Mouse (Mus musculus) olfactory bulb, adult 2 months (tissue): ENCODE measurements around the gene Mta1. TPM values are rescaled to one million over a fixed set of nuclear protein-coding genes. Genes with fewer than 3 reads are reported as not detected.
A peak's percentile ranks its signal among the peaks of the same experiment; 100 is the strongest.

Experiments
- H3K27ac ChIP-seq: fragments of 200-500 bp; 2 replicates; pipeline ENCODE4 v1.5.1; 2012; ENCODE audit warnings: low read depth, low read length; ENCODE audit not compliant: insufficient read depth
- H3K4me1 ChIP-seq: fragments of 200-500 bp; 2 replicates; pipeline ENCODE4 v1.6.1; 2012; ENCODE audit warnings: low read length; ENCODE audit not compliant: control insufficient read depth, insufficient read depth
- H3K4me3 ChIP-seq: fragments of 200-500 bp; 2 replicates; pipeline ENCODE4 v1.5.1; 2012; ENCODE audit warnings: mild to moderate bottlenecking, low read depth, low read length, moderate library complexity; ENCODE audit not compliant: insufficient read depth
- CTCF ChIP-seq: fragments of 200-500 bp; IDR thresholded peaks from 2 replicates; pipeline ENCODE4 v1.5.1; 2012; ENCODE audit warnings: low read depth, mild to moderate bottlenecking, low read length, moderate library complexity; ENCODE audit not compliant: insufficient read depth
- POLR2A ChIP-seq: fragments of 200-500 bp; IDR thresholded peaks from 2 replicates; pipeline ENCODE4 v1.6.1; 2012; ENCODE audit warnings: mild to moderate bottlenecking, low read depth, low read length, moderate library complexity; ENCODE audit not compliant: insufficient read depth
- WGBS: fragments of 180-500 bp; shearing (Covaris S2); methylation state at CpG from one replicate; pipeline ENCODE4 v1.1.7; 2018; 5-methylcytosine and 5-hydroxymethylcytosine counted together
- polyA plus RNA-seq: library from polyadenylated mRNA; stranded (reverse); fragments of >200 nt; gene quantifications from 2 replicates; pipeline ENCODE4 v1.2.4, GENCODE M21; 2012; ENCODE audit warnings: low replicate concordance; ENCODE audit not compliant: missing spikeins, insufficient read depth, insufficient read length

Mta1 gene
- polyA plus RNA-seq, 1 experiment = not detected

DNA sequence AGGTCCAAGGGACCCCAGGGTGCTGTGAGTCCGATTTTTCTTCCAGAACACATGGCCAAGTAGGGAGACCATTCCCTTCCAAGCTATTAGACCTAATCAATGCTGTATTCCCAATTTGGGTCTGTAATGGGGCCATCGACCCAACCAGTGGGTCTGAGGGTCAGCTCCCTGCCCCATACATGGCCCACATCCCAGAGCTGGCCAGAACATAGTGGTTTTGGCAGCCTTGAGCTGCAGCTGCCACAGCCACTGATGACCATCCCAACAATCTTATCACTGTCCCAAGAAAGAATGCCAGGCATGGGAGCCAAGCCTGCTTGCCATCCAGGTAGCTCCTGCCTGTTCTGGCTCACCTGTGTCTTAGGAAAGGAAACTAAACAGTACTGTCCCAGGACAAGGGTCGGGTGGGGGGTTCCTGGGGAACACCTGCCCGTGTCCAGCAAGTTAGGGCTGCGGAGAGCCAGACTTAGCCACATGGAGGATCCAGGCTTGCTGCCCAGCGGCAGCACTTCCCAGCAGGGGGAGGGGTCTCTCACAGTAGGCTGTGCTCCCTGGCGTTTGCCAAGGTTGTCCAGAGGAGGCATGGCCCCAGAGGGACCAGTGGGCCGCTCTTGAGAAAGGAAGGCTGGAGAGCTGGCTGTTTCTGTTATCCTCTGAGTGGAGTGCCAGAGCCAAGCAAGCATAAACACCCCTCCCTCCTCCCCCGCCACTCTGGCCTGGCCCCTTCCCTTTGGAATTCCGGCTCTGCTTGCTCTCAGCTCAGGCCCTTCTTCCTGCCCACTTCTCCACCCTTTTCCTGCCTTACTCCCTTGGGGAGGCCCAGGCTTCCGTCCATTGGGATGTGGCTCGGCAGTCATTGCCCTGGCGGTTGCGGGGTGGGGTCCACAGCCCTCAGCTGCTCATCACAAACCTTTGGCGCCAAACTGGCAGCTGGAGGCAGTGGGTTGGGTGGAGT lies 44.2 kb downstream of the Mta1 start:
- TF ChIP-seq POLR2A = no peak
- no peak for TF ChIP-seq CTCF
- WGBS = 31% methylated on average over 15 of the region's 15 CpGs
- peak overlapping the region; percentile 78 for H3K4me3 ChIP-seq
- peaks cover 74% of the 10 kb centered on the region for H3K4me1 ChIP-seq
- H3K27ac ChIP-seq = peak overlapping the region; percentile 43

GRCm38 (mm10) chr12:113143164-113143563 lies 45.1 kb downstream of the Mta1 start:
- Histone ChIP-seq H3K4me3 (0 out of 2 replicates have a peak overlapping the region, but pooled peaks have one; percentile 20), H3K27ac (peak overlapping the region; percentile 43), H3K4me1 (peaks cover 71% of the 10 kb centered on the region)
- no peak for TF ChIP-seq POLR2A
- TF ChIP-seq CTCF = no peak
- WGBS = 64% methylated on average over 7 of the region's 7 CpGs

- no peak overlapping the region for H3K4me3 ChIP-seq
- peaks cover 61% of the 10 kb centered on the region for H3K4me1 ChIP-seq
- TF ChIP-seq POLR2A (no peak), CTCF (0 out of 2 replicates have a peak, but pooled peaks have one; percentile 47)
- no peak overlapping the region for H3K27ac ChIP-seq
- WGBS = 85% methylated on average over 20 of the region's 20 CpGs
These were observed 46.1 kb downstream of the Mta1 start for GRCm38 (mm10) chr12:113144001-113144756.

GRCm38 (mm10) chr12:113144886-113145285 lies 46.8 kb downstream of the Mta1 start:
- Histone ChIP-seq H3K4me3 (no peak overlapping the region), H3K4me1 (peaks cover 54% of the 10 kb centered on the region), H3K27ac (no peak overlapping the region)
- TF ChIP-seq CTCF (no peak), POLR2A (no peak)
- 91% methylated on average over 16 of the region's 16 CpGs for WGBS

DNA sequence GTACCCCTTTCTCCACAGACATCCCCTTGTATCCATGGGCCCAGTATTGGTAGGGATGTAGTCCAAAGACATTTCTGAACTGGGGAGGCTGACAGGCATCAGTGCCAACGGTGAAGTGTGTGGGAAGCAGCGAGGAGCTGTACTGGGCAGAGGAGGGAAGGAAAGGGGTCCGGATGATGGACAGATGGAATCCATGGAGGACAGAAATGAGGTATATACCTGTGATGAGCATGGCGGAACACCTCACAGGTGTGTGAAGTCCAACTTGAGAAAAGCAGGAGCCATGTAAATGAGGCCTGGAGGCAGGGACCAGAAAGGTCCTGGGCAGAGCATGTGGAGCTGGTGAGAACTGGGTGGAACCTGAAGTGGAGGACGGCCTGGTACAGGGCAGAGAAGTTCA lies 47.5 kb downstream of the Mta1 start:
- H3K4me1 ChIP-seq = peaks cover 52% of the 10 kb centered on the region
- no peak overlapping the region for H3K27ac ChIP-seq
- H3K4me3 ChIP-seq = no peak overlapping the region
- 84% methylated on average over 5 of the region's 5 CpGs for WGBS
- no peak for TF ChIP-seq POLR2A
- no peak for TF ChIP-seq CTCF

DNA sequence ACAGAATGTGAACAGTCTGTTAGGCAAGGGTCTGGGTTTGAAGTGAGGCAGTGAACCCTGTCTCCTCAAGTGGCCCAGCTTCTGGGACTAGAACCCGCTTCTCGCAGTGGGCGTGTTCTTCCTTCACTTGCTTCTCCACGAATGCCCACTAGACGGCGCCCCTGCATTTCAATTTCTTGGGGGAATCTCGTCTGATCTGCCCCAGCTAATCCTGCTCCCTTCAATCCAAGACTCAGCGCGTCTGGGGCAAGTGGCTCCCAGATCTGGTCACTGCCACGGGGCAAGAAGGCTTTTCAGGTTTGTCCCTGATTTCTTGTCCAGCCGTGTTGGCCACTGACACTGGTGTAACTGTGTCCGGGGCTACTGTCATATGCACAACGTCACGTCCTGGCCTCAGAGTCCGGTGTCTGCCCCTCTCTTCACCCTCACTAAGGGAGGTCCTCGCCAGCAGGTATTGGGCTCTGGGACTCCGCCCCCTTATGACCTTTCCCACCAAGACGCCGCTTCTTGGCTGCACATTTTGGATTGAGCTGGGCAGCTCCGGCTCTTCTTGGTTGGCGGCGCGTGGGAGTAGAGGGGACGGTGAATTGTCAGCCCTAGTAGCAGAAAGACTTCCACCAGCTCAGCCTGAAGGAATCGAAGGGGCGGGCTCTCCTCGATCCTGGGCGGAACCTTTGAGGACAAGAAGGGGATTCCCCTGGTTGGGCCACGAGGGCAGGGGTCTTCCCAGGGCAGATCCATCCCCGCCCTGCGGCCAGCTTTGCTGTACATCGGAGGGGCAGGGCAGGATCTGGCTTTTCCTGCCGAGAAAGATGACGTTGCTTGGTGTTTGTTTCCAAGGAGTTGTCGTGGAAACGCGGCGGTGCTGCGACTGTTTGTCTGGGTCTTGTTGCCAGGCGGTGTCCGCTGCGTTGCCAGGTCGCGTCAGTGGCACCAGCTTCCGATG lies 48.3 kb downstream of the Mta1 start, which contains the start of gene Crip1:
Gene Crip1, plus strand, starts transcription at position 205 of the 946 bp plus-strand sequence.
- Histone ChIP-seq H3K4me3 (peak within 1 kb of the TSS; percentile 5; the same call in 1 of the 2 replicates), H3K27ac (no peak within 1 kb of the TSS), H3K4me1 (peaks cover 46% of the 10 kb centered on the region)
- TF ChIP-seq POLR2A = no peak
- peak; percentile 55; the same call in 1 of the 2 replicates for TF ChIP-seq CTCF
- 18% methylated on average over 45 of the region's 45 CpGs for WGBS

DNA sequence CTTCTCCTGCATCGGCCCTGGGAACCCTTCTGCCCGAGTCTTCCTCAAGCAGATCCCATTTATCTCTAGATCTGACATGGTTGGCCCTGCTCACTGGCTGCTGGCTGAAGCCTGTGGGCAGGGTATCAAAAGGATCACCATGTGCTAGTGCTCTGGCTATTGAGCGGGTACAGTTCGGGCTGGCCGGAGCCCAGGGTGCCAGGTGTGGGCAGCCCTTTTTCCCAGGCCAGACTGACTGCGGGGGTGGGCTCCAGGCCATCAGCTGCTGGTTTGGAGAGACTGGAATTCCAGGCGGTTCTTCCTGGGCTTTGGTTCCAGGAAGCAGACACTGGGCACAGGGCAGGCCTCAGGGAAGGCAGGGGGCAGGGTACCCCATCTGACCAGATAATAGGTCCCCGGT lies 49.4 kb downstream of the Mta1 start:
- 64% methylated on average over 8 of the region's 8 CpGs for WGBS
- TF ChIP-seq POLR2A (no peak), CTCF (no peak)
- no peak overlapping the region for H3K4me3 ChIP-seq
- no peak overlapping the region for H3K27ac ChIP-seq
- peaks cover 42% of the 10 kb centered on the region for H3K4me1 ChIP-seq

DNA sequence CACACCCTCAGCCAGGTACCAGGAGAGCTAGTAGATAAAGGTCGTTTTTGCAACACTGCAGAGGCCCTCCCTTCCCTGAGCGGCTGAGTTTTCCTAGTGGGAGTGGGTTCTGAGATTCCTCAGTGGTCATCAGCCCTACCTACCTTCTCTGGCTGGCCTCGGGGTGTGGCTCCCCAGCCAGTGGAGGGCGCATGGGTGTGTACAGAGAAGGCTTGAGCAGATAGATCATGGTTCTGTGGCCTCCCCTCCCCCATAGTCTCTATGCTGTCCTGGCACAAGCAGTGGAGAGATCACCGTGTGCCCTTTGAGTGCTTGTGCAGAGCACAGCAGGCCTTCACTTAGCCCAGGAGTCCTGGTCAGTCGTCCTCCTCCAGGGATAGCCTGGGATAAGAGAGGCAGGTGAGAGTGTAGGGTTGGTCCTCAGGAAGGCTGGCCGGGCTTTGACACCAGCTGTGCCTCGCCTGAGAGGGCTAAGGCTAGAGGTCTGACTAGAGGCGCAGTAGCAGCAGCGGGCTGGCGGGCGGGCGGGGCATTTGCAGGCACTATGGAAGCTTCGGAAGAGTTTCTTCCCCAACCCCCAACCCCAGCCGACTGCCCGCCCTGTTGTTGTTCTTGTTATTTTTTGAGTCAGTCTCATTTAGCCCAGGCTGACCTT lies 50.4 kb downstream of the Mta1 start:
- Histone ChIP-seq H3K27ac (no peak overlapping the region), H3K4me1 (peaks cover 32% of the 10 kb centered on the region), H3K4me3 (no peak overlapping the region)
- 69% methylated on average over 16 of the region's 16 CpGs for WGBS
- no peak for TF ChIP-seq POLR2A
- TF ChIP-seq CTCF = no peak

GRCm38 (mm10) chr12:113149341-113149740 lies 51.3 kb downstream of the Mta1 start:
- peaks cover 25% of the 10 kb centered on the region for H3K4me1 ChIP-seq
- no peak for TF ChIP-seq POLR2A
- no peak for TF ChIP-seq CTCF

More at GRCm38 (mm10) chr12:113149341-113149740, 51.3 kb downstream of the Mta1 start:
- H3K4me3 ChIP-seq = no peak overlapping the region
- WGBS = 68% methylated on average over 4 of the region's 4 CpGs
- H3K27ac ChIP-seq = no peak overlapping the region
